Mouse (Mus musculus) neutrophil, adult 5-6 weeks (primary cell): Measurements from ENCODE around the gene Kcnip1. TPM values are rescaled to one million over a fixed set of nuclear protein-coding genes. Genes with fewer than 3 reads are reported as not detected.

Experiments used
- ATAC-seq: fragments of 151-379, 151-347 bp; 2 replicates; pipeline ENCODE4 v1.8.0; 2017; ENCODE audit warnings: mild to moderate bottlenecking, moderate TSS enrichment; ENCODE audit not compliant: insufficient number of reproducible peaks, poor library complexity, low FRiP score, severe bottlenecking; ENCODE audit errors: extremely low read depth
- total RNA-seq: library from RNA; stranded (forward); fragments of 200-1000 nt; gene quantifications from 2 replicates; pipeline ENCODE4 v1.2.3, GENCODE M21; 2017

The Kcnip1 gene
- total RNA-seq, 1 experiment from 2014 or later, result not detected

DNA sequence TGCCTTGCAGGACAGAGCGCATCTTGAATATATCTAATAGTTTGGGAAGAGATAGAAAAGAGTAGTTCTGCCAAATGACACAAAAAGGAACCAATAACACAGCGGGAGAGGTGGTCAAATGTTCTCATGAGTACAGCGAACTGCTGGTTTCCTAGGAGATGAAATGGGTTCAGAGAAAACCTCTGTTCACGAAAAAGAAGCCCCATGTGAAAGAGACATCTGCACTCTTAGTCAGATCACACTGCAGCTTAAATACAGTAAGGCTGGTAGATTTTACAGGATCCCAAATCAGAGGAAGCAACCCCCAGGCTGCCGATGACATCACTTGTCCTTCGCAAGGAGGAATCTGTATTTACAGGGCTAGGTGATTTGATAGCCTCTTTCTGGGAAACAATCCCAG, 126.2 kb downstream of the Kcnip1 start:
- ATAC-seq, result no peak

DNA sequence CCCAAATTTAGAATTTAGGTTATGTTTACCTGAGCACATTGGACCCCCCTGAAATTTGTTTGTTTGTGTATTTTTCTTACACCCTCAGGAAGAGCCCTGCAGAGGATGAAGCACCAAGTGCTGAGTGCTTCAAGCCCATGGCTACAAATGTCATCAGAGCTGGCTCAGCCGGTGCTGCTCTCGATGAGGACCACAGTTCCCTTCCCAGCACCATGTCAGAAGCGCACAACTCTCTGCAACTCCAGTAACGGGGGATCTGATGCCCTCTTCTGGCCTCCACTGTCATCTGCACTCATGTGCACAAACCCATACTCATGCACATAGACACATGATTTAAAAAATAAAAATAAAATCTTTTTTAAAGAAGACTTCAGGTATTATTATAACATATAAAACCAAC, 128.7 kb downstream of the Kcnip1 start:
- ATAC-seq, result no peak

DNA sequence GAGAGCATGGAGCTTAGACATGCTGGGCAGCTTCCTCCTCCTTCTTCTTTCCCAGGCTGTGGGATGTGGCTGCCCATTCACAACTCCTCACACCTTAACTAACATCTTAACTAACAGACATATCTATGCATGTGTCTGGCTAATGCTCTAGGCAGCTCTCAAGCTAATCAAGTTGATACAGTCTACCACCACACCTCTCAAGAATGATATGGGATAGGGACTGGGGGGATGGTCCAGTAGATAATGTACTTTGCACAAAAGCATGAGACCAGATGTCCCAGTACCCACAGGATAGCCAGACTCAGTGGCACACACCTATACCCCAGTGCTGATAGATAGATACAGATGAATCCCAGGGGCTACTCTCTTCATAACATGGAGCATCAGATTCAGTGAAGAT, 131.1 kb downstream of the Kcnip1 start:
- ATAC-seq, result no peak

DNA sequence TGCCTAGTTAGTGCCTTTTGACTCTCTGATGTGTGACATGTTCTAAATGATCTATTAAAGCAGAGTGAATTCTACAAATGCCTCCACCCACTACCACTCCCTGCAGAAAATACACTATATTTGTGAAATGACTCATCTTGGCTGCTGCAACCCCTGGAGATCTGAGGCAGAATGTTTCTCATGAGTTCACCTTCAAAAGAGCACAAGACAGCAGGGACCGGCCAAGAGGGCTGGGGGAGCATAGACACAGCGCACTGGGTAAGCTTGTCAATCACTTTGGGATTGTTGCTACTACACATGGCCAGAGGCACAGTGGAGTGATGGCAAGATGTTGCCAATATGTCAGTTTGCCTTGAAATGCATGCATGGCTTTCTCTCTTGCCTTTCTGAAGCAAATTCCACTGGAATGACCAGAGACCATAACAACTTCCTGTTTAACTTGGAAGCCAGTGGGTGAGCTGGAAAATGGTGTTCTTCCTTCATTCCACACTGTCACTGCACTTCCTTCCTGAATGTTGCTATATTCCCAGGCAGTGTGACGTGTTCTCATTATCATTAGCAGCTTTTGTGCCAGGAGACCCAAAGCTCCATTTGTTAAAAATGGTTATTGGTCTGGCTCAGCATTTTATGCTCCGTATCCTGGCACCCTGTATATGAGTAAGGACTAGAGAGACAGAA, 131.9 kb downstream of the Kcnip1 start:
- ATAC-seq, result no peak

DNA sequence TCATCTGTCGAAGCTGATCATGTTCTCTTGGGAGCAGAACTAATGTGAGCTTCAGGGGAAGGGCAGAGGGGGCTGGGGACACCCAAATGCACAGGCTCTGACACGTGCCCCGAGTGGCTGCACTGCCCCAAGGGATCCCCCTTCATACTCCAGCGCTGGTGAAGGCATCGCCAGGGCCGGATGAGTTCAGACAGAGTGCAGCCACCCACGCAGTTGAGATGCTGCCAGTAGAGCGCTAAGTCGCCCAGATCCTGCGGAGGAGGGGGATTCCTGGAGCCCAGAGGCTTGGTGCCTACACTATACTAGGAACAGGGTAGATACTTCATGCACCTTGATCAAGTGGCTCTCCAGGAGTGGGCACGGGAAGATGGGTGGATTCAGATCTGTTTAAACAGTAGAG, 143.3 kb downstream of the Kcnip1 start:
- no peak for ATAC-seq

DNA sequence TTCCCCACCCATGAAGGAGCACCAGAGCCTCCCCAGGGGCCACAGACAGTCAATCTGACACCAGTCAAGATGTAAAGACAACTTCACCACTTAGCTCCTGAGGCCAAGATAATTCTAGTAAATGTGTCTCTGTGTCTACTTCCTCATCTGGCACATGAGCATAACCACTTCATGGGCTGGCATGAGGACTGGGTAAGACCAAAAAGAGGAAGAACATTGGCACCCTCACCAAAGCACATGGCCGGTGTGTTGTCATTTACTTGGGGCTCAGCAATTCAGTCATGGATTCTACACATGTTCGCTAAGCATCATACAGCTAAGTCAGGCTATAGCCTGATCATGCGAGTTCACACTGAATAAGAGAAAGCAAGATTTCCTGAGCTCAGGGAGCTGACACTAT, 144.3 kb downstream of the Kcnip1 start:
- ATAC-seq, result no peak

DNA sequence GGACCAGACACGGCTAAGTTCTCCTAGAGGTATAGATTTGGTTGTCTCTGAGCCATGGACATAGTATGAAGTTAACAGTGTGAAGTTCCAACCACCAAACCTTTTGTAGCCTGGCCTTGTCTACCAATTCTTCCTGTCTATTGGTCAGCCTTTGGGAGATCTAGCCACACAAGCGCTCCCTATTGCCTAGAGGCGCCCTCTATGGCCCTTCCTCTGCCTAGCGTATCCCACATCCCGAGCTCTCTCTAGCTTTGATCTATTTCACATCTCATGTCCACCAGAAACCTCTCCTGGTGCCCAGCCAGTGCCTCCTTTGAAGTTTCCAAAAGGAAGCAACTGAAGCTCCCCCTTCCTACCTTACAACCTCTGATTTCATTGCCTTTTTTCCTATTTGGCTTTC, 147.0 kb downstream of the Kcnip1 start:
- no peak for ATAC-seq

DNA sequence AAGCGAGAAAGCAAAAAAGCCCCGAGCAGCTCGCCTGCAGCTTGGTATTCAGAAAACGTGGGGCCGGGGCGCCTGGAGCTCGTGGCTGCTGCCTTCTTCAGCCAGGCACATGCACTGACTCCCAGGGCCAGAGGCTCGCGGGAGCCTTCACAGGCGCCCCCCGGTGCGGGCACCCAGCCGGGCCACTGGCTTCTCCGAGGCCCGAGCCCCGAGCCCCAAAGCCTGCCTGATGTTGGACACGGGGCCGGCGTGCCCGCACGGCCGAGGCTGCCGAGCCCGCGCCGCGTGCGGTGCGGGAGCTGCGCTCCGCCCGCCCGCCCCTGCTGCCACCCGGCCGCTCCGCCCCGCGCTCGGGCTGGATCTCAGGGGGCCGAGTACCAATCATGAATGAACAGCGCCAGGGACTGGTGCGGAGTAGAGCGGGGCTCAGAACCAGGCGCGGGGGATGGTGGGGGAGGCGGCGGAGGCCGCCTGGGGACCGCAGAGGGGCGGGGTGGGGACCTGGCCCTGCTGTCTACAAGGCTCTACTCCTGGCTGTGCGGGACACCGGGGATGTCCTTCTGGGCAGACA, 149.6 kb downstream of the Kcnip1 start:
- no peak for ATAC-seq

DNA sequence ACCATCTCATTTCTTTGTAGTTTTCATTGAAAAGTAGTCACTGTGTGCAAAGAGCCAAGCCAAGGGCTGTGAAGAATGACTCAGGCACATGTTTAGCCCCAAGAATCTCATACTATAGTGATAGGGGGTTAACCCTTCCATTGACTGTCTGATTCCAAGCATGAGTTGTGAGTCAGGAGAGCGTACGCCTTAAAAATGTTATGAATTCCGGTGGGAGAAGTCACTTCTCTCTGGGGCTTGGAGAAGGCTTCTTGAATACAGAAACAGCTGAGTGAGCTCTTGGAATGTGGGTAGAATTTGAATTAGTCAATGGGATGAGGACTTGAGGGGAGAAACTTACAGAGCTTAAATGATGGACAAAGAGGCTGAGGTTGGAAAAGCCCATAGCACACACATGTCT, 153.9 kb downstream of the Kcnip1 start:
- no peak for ATAC-seq

DNA sequence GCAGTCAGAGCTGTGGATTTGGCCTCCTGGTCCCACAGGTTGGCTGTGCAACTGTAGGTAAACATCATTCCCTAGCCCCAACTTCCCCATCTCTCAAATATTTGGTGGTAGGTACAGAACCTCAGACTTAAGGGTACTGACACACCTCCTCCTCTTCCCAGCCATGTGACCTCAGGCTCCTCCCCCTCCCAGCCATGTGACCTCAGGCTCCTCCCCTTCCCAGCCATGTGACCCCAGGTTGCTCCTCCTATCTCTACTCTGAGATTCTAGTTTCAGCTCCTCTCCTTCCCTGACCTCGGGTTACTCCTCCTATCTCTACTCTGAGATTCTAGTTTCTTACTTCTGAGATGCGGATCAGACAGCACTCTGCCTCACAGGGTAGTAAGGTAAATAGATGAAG, 163.2 kb downstream of the Kcnip1 start:
- ATAC-seq, result no peak

DNA sequence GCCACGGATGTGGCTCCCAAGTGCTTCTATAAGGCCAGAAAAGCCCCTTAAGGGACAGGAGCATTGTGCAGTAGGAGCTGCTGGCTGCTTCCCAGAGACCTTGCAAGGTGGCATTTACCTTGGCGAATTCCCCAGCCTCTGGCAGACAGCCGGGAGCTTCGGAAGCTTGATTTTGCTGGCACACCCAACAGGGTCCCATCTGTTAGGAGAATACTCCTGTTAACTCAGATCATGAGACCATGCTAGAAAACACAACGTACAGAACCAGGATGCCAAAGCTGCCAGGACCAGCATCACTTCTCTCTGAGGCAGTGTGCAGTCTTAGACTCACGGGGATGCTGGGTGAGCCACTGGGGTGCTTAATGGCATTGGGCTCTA, 165.1 kb downstream of the Kcnip1 start:
- no peak for ATAC-seq

DNA sequence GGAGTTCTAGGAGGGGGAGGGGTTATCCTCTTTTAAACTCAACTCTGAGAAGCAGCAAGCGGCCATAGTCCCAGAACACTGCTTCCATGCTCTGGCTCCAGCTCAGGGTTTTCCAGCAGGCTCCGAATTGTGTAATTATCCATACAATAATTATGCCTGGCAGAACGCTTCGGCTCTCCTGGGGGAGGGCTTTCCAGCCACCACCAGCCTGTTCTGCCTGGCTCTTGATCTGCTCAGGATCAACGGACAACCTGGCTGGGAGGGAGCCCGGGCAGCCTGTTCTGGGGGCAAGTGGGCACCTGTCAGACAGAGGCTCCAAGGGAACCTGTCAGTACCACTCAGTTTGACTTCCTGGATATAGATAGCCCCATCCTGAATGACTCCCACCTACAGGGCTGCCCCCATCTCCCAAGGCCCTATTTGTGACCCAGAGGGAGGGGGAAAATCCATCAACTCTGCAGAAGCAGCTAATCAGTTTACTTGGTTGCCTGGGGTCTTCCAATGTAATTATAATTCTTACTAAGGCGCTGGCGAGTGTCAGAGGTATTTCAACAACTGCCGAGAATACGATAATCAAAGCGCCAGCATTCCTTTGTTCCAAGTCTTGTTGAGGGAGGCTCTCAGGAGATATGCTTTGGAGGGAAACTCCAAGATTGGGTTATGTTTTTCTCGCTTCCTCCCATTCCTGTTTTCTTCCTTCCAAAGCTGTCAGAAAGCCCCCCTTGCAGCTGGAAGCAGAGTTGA, 165.7 kb downstream of the Kcnip1 start:
- ATAC-seq, result no peak

DNA sequence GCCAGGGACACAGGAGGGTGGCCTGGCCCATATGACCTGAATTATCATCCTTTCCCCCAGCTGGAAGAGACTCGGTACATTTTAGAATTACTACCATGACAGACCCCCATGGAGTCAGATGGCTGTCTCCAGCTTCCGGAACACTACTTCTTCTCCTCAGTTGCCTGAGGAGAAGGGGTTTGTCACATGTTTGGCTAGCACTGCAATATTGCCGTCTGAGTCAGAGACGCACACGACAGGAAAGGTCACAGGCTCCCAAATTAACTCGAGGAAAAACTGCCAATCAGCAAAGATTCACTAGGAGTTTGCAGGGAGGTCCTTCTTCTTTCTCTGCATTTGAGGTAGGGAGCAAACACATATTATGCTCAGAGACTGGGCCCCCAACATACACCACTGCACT, 168.2 kb downstream of the Kcnip1 start:
- ATAC-seq, result no peak

DNA sequence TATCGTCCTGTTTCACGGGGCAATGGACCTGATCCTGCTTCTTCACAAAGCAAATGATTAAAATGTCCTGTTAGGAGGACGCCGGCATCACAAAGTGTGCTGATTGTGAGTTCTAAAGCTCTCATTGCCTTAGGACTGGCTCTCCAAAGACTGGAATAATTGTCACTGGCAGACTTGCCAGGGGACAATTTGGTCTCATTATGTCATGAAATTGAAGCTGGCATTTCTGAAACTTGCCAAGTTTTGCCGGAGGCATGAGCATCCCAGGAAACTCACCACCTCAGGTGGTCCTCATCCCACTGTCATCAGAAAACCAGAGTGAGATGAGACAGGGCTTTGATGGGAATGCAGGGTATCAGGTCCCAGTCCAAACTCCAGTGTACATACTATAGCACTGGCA, 171.6 kb downstream of the Kcnip1 start:
- ATAC-seq, result no peak

DNA sequence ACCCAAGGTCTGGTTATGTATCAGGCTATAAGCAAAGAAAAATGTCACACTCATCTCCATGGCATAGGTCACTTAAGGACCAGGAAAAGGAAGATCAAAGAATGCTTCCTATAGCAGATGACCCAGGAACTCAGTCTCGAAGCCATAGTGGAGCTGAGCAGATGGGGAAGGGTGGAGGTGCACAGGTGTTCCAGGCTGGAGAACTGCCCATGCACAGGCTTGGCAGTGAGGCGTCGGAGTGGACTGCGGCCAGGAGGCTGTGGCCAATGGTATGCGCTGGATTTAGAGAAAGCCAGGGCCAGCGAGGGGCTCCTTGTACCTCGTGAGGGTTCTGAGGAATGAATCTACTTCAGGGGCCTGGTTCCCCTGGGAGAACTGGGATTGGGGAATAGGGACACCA, 172.1 kb downstream of the Kcnip1 start:
- no peak for ATAC-seq

DNA sequence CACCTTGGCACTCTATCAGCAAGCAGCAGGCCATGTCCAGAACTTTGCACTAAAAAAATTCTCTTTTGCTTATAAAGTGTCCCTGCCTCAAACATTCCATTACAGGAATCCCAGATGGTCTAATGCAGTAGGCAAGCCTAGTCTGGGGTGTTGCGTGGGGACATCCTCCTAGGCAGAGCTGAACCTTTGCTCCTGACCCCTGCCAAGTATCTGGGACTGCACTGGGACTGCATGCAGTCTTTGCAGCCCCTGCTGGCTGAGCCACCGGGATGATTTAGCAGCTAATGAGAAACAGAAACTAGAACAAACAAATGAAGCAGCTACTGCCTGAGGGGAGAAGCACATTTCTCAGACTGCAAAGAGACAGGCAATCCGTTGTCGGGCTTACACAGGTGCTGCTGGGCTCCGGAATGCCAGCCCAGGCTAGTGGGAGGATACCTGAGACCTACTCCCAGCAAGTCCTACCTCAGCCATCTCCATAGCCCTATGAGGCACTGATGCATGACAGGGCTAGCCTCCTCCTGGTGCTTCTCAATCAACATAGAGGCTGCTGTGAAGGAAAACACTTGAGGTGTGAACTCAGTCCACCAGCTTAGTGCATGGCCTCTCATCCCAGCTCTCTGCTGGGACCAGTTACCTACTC, 174.0 kb downstream of the Kcnip1 start:
- no peak for ATAC-seq

DNA sequence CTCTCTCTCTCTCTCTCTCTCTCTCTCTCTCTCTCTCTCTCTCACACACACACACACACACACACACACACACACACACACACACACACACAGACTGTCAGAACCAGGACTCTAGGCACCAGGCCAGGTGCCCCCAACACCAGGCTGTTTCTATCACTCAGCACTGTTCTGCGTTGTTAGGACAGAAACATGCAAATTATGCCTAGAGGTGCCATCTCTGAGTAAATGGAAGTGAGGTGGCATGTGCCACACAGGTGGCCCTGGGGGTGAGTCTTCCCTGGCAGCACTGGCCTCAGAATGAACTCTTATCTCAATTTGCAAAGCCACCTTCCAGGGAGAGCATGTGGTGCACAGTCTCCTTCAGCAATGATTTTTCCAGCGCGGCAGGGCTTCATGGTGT, 176.9 kb downstream of the Kcnip1 start:
- no peak for ATAC-seq

DNA sequence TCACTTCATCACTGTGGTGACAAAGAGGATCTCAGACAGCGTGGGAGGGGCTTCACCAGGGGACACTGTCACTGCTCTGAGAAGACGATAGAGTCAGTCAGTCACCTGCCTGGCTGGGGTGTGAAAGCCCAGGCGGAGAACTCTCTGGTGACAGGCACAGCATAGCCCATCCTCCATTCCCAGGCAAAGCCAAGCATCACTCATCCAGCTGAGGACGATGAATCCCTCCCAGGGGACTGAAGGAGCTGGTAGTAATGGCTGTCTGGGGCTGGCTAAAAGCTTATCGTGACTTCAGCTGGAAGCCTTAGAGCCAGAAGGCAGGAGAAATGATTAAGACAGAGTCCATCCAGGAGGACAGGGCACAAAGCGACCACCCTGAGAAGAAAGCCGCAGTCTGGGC, 182.8 kb downstream of the Kcnip1 start:
- no peak for ATAC-seq

DNA sequence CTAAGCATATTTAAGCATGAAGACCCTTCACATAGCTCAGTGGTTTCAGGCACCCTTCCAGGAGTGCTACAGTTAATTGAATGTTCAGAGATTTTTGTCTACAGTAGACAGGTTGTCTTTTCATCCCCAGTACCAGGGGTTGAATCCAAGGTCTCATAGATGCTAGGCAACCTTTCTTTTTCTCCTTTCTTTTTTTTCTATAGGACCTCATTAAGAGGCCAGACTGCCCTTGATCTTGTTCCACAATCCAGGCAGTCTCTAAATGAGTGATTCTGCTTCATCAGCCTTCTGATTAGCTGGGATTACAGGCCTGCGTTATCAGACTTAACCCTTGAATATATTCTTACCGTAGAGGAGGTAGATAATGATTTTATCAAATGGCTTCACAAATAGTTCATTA, 189.9 kb downstream of the Kcnip1 start:
- ATAC-seq, result no peak

DNA sequence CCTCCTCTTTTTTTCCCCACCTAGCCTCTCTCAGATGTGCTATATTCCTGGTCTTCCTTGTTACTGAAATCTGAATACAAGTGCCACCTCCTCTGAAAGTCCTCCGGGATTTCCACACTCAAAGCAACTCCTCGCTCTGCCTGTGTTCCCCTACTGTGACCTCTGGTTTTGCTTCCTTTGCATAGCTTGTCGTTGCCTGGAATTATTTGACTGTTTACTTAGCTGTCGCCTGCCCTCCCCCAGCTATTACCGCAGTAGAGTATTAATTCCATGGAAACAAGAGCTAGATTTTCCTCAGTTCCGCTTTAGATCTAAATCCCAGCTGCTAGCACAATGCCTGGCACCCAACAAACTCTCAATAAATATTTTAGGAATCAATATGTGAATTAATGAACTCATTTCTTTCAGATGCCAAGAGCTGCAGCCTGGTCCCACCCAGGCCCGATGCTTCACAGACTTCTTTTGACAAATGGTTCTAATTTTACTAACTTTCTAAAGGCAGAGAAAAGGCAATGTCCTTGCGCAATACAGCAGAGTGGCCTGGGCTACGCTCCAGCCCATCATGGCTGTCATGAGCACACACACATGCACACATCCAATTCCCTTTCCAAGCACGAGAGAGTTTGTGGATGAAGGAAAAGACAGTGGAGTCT, 192.4 kb downstream of the Kcnip1 start:
- no peak for ATAC-seq
